26 mouse cellular contexts compared by ENCODE assay signal in genomic region chr19:57219758-57220157, GRCm38 (mm10).
"Had no signal": no experiment of that assay in that cellular context is flagged by ENCODE, and none has a peak within 500 bp of the region (broad histone marks: within the 10 kb centered on the region; RNA-seq: fewer than 3 reads in every experiment).

No protein-coding gene starts in this region.

- DNase-seq: gastrocnemius, adult 2 months; gastrocnemius, postnatal 10 days; gastrocnemius, postnatal 25 days; heart, adult 18-20 months; heart, postnatal 10 days; heart, postnatal 4 days; kidney, adult 2 months; kidney, adult 9 months; kidney, postnatal 14 days; kidney, postnatal 36 days; layer of hippocampus, adult 9-11 months; liver; liver, embryonic 13.5 days had no signal

- H3K27me3 ChIP-seq: hindbrain, embryonic 12.5 days; intestine, embryonic 15.5 days; kidney, embryonic 15.5 days; limb, embryonic 12.5 days; liver, embryonic 13.5 days; liver, embryonic 15.5 days had no signal

- H3K36me3 ChIP-seq: heart, embryonic 10.5 days; heart, embryonic 12.5 days; hindbrain, embryonic 10.5 days; hindbrain, embryonic 12.5 days; intestine, embryonic 15.5 days; kidney, embryonic 15.5 days; limb, embryonic 10.5 days; limb, embryonic 12.5 days; liver, embryonic 13.5 days; liver, embryonic 15.5 days had no signal

- H3K4me3 ChIP-seq: gastrocnemius, adult 2 months; heart, embryonic 10.5 days; heart, embryonic 12.5 days; hindbrain, embryonic 10.5 days; hindbrain, embryonic 12.5 days; intestine, embryonic 15.5 days; kidney, embryonic 15.5 days; left cerebral cortex, adult 2 months; limb, embryonic 10.5 days; limb, embryonic 12.5 days; liver, embryonic 13.5 days; liver, embryonic 15.5 days had no signal

- H3K9ac ChIP-seq: heart, embryonic 12.5 days; hindbrain, embryonic 12.5 days; hindbrain, embryonic 14.5 days; intestine, embryonic 15.5 days; kidney, embryonic 15.5 days; limb, embryonic 12.5 days; liver, embryonic 13.5 days; liver, embryonic 15.5 days had no signal

- H3K27ac ChIP-seq: gastrocnemius, adult 2 months; hindbrain, embryonic 10.5 days; hindbrain, embryonic 12.5 days; hindbrain, embryonic 14.5 days; intestine, embryonic 15.5 days; kidney, embryonic 15.5 days; kidney, postnatal 0 days; left cerebral cortex, adult 2 months; limb, embryonic 10.5 days; limb, embryonic 12.5 days; liver, embryonic 13.5 days; liver, embryonic 15.5 days had no signal

- H3K9me3 ChIP-seq: heart, embryonic 10.5 days; heart, embryonic 12.5 days; hindbrain, embryonic 10.5 days; hindbrain, embryonic 12.5 days; intestine, embryonic 15.5 days; kidney, embryonic 15.5 days; limb, embryonic 10.5 days; limb, embryonic 12.5 days; liver, embryonic 13.5 days; liver, embryonic 15.5 days had no signal

- H3K4me2 ChIP-seq: heart, embryonic 12.5 days; hindbrain, embryonic 12.5 days; hindbrain, embryonic 14.5 days; intestine, embryonic 15.5 days; kidney, embryonic 15.5 days; limb, embryonic 12.5 days; liver, embryonic 11.5 days; liver, embryonic 13.5 days; liver, embryonic 15.5 days had no signal
